Mouse (Mus musculus) hindbrain, embryonic 13.5 days (tissue): ENCODE measurements around the gene Taf1c. TPM values are rescaled to one million over a fixed set of nuclear protein-coding genes. Genes with fewer than 3 reads are reported as not detected.

Source experiments
- ATAC-seq: fragments of 200-750 bp; cut with Nextera tagmentation; 2 replicates; pipeline ENCODE4 v1.8.0; 2017; ENCODE audit warnings: moderate TSS enrichment; ENCODE audit not compliant: low FRiP score
- H3K27ac ChIP-seq: fragments of 300-500 bp; sonication (generic); 2 replicates; pipeline ENCODE4 v1.5.1; 2015; ENCODE audit warnings: inconsistent platforms, mild to moderate bottlenecking, moderate library complexity
- H3K27me3 ChIP-seq: fragments of 300-500 bp; sonication (generic); 2 replicates; pipeline ENCODE4 v1.6.1; 2015; ENCODE audit warnings: mild to moderate bottlenecking, inconsistent platforms
- H3K36me3 ChIP-seq: fragments of 300-500 bp; sonication (generic); 2 replicates; pipeline ENCODE4 v1.6.1; 2015; ENCODE audit warnings: mild to moderate bottlenecking, inconsistent platforms
- H3K4me1 ChIP-seq: fragments of 300-500 bp; sonication (generic); replicated peaks from 2 replicates; pipeline ENCODE4 v1.6.1; 2015; ENCODE audit warnings: inconsistent platforms
- H3K4me2 ChIP-seq: fragments of 300-500 bp; sonication (generic); 2 replicates; pipeline ENCODE4 v1.6.1; 2015; ENCODE audit warnings: inconsistent platforms, mild to moderate bottlenecking, moderate library complexity
- H3K4me3 ChIP-seq: fragments of 300-500 bp; sonication (generic); 2 replicates; pipeline ENCODE4 v1.5.1; 2015; ENCODE audit warnings: mild to moderate bottlenecking, inconsistent platforms
- H3K9ac ChIP-seq: fragments of 300-500 bp; sonication (generic); 2 replicates; pipeline ENCODE4 v1.6.1; 2015; ENCODE audit warnings: mild to moderate bottlenecking, inconsistent platforms
- H3K9me3 ChIP-seq: fragments of 300-500 bp; sonication (generic); 2 replicates; pipeline ENCODE4 v1.6.1; 2016; ENCODE audit warnings: inconsistent platforms
- WGBS: fragments of 180-500 bp; shearing (Covaris S2); methylation state at CpG from one replicate; pipeline ENCODE4 v1.1.7; 2015; 5-methylcytosine and 5-hydroxymethylcytosine counted together
- polyA plus RNA-seq: library from polyadenylated mRNA; unstranded; fragments of >200 nt; fragmentation: Nextera tagmentation; extraction: Ambion mirVana; gene quantifications from 2 replicates; pipeline ENCODE4 v1.2.1, GENCODE M21; 2015

Taf1c gene
- polyA plus RNA-seq, 1 experiment from 2014 or later = 12.6 TPM

GRCm38 (mm10) chr8:119568251-119568650 is 36.8 kb downstream of the Taf1c start:
- no peak for ATAC-seq
- peaks cover 47% of the 10 kb centered on the region for H3K36me3 ChIP-seq
- no peaks in the 10 kb centered on the region for H3K27me3 ChIP-seq
- 90% methylated on average over 9 of the region's 9 CpGs for WGBS
- H3K9ac ChIP-seq = no peak overlapping the region
- no peak overlapping the region for H3K27ac ChIP-seq
- peaks cover 17% of the 10 kb centered on the region for H3K4me1 ChIP-seq
- H3K4me3 ChIP-seq = no peak overlapping the region
- H3K9me3 ChIP-seq = no peaks in the 10 kb centered on the region
- H3K4me2 ChIP-seq = no peak overlapping the region

GRCm38 (mm10) chr8:119566367-119566766 is 38.7 kb downstream of the Taf1c start:
- Histone ChIP-seq H3K36me3 (peaks cover 64% of the 10 kb centered on the region), H3K27ac (no peak overlapping the region), H3K4me3 (no peak overlapping the region), H3K27me3 (no peaks in the 10 kb centered on the region), H3K4me2 (no peak overlapping the region), H3K9me3 (no peaks in the 10 kb centered on the region), H3K4me1 (peaks cover 7% of the 10 kb centered on the region; the same call in 1 of the 2 replicates), H3K9ac (no peak overlapping the region)
- ATAC-seq = no peak
- WGBS = 89% methylated on average over 11 of the region's 11 CpGs

- peaks cover 5% of the 10 kb centered on the region for H3K4me1 ChIP-seq
- ATAC-seq = no peak
- no peak overlapping the region for H3K9ac ChIP-seq
- no peak overlapping the region for H3K4me3 ChIP-seq
- no peak overlapping the region for H3K27ac ChIP-seq
- peaks cover 74% of the 10 kb centered on the region for H3K36me3 ChIP-seq
- H3K4me2 ChIP-seq = no peak overlapping the region
- 94% methylated on average over 14 of the region's 14 CpGs for WGBS
- no peaks in the 10 kb centered on the region for H3K9me3 ChIP-seq
- H3K27me3 ChIP-seq = no peaks in the 10 kb centered on the region
Observed at GRCm38 (mm10) chr8:119563849-119564251, 41.2 kb downstream of the Taf1c start.

- no peaks in the 10 kb centered on the region for H3K27me3 ChIP-seq
- no peaks in the 10 kb centered on the region for H3K9me3 ChIP-seq
- 0 out of 2 replicates have a peak, but pooled peaks have one; percentile 12 for ATAC-seq
- H3K27ac ChIP-seq = peak overlapping the region; percentile 83
- H3K4me3 ChIP-seq = peak overlapping the region; percentile 73
- peak overlapping the region; percentile 74; the same call in 1 of the 2 replicates for H3K9ac ChIP-seq
- H3K4me1 ChIP-seq = peaks cover 34% of the 10 kb centered on the region
- 87% methylated on average over 6 of the region's 6 CpGs for WGBS
- peak overlapping the region; percentile 89 for H3K4me2 ChIP-seq
- peaks cover 37% of the 10 kb centered on the region for H3K36me3 ChIP-seq
Observed at GRCm38 (mm10) chr8:119559402-119559720, 45.7 kb downstream of the Taf1c start.

DNA sequence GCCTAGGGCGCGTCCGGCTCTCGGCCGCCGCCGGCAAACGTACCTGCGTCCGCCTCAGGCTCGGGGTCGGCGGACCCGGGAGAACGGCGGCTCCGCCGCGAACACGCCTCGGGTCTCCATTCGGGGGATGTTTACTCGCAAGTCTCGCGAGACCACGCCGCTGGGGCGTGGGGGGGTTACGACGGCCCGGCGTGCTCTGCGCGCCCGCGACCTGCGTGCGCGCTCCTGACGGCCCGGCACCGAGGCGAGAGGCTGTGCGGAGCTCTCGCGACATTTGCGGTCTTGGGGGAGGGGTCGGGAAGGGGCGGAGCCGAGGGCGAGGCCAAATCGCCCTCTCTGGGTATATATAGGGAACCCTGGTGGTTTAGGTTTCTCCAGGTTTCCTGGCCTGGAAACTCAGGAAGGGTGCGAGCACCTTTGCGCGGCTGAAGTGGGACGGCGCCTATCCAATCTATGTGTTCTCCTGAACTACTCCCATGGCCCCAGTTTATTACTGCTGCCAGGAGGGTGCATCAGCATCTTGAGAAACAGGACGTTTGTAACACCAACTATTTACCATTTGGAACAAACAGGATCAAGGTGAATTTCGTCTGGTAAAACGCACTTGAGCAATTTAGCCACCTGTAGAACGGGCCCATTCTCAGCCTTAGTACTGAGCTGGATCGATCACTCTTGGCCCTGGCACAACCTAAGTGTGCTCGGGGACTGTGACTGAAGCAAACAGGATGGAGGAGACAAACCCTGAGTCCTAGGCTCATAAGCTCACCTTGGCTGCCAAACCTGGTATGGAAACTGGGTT is 46.2 kb downstream of the Taf1c start, which contains the start of gene Mbtps1:
Mbtps1 (minus strand) TSS at position 133 of the 799 bp plus-strand sequence.
- Histone ChIP-seq H3K27ac (peak within 1 kb of the TSS; percentile 96), H3K27me3 (no peaks in the 10 kb centered on the region), H3K9ac (peak within 1 kb of the TSS; percentile 87), H3K4me1 (peaks cover 34% of the 10 kb centered on the region), H3K36me3 (peaks cover 32% of the 10 kb centered on the region), H3K4me2 (peak within 1 kb of the TSS; percentile 89), H3K4me3 (peak within 1 kb of the TSS; percentile 73), H3K9me3 (no peaks in the 10 kb centered on the region)
- peak; percentile 95 for ATAC-seq
- WGBS = 7% methylated on average over 57 of the region's 63 CpGs

- WGBS = 2% methylated on average over 55 of the region's 55 CpGs
- H3K27ac ChIP-seq = peak overlapping the region; percentile 96
- peak overlapping the region; percentile 89 for H3K4me2 ChIP-seq
- H3K9ac ChIP-seq = peak overlapping the region; percentile 87
- peak overlapping the region; percentile 73 for H3K4me3 ChIP-seq
- no peaks in the 10 kb centered on the region for H3K27me3 ChIP-seq
- peak; percentile 94 for ATAC-seq
- peaks cover 37% of the 10 kb centered on the region for H3K4me1 ChIP-seq
- H3K36me3 ChIP-seq = peaks cover 24% of the 10 kb centered on the region
- H3K9me3 ChIP-seq = no peaks in the 10 kb centered on the region
Observed at GRCm38 (mm10) chr8:119557821-119558602, 47.0 kb downstream of the Taf1c start.

DNA sequence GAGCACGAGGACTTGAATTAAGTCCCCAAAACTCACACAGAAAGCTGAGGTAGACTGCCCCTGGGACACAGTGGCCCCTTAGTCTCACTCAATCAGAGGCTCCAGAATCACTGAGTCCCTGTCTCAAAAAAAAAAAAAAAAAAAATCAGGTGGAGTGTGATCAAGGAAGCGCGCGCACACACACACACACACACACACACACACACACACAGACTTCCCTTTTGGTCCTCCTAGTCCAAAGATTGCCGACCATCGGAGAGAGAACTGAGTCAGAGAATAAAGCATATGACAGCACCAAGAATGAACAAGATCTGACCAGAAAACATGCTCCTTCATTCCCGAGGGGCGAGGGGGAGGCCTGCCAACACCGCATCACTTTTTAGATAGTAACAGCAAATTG is 47.9 kb downstream of the Taf1c start:
- peak overlapping the region; percentile 73 for H3K4me3 ChIP-seq
- H3K36me3 ChIP-seq = peaks cover 15% of the 10 kb centered on the region
- peaks cover 38% of the 10 kb centered on the region for H3K4me1 ChIP-seq
- ATAC-seq = no peak
- no peaks in the 10 kb centered on the region for H3K27me3 ChIP-seq
- peak overlapping the region; percentile 87 for H3K9ac ChIP-seq
- H3K4me2 ChIP-seq = peak overlapping the region; percentile 89
- no peaks in the 10 kb centered on the region for H3K9me3 ChIP-seq
- 85% methylated on average over 9 of the region's 9 CpGs for WGBS
- no peak overlapping the region for H3K27ac ChIP-seq

- Histone ChIP-seq H3K4me1 (peaks cover 38% of the 10 kb centered on the region), H3K4me2 (no peak overlapping the region), H3K27ac (no peak overlapping the region), H3K36me3 (peaks cover 6% of the 10 kb centered on the region; the same call in 1 of the 2 replicates), H3K4me3 (no peak overlapping the region), H3K9ac (no peak overlapping the region; the same call in 1 of the 2 replicates), H3K9me3 (no peaks in the 10 kb centered on the region), H3K27me3 (no peaks in the 10 kb centered on the region)
- no peak for ATAC-seq
- 83% methylated on average over 6 of the region's 6 CpGs for WGBS
Observed at GRCm38 (mm10) chr8:119555861-119556260, 49.2 kb downstream of the Taf1c start.

DNA sequence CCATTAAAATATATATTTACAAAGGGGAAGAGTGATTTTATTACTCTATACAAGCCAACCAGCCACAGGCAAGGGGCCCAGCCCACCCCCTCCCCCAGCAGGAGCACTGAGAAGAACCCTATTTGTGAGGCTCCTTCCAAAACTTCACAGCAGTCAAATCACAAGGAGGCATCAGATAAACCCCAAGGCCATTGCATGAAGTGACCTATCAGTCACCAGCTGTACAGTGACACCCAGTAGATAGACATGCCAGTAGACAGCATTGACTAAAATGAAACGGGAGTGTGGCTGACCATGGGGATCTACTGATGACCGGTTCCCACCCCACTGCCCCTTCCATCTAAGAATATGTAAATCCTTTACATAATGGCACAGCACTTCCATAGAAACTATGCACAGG is 52.1 kb downstream of the Taf1c start:
- H3K9me3 ChIP-seq = no peaks in the 10 kb centered on the region
- no peak overlapping the region for H3K4me3 ChIP-seq
- no peaks in the 10 kb centered on the region for H3K36me3 ChIP-seq
- no peak overlapping the region for H3K4me2 ChIP-seq
- no peaks in the 10 kb centered on the region for H3K27me3 ChIP-seq
- no peak overlapping the region for H3K9ac ChIP-seq
- no peak for ATAC-seq
- 86% methylated on average over 2 of the region's 2 CpGs for WGBS
- peaks cover 37% of the 10 kb centered on the region for H3K4me1 ChIP-seq
- H3K27ac ChIP-seq = no peak overlapping the region

DNA sequence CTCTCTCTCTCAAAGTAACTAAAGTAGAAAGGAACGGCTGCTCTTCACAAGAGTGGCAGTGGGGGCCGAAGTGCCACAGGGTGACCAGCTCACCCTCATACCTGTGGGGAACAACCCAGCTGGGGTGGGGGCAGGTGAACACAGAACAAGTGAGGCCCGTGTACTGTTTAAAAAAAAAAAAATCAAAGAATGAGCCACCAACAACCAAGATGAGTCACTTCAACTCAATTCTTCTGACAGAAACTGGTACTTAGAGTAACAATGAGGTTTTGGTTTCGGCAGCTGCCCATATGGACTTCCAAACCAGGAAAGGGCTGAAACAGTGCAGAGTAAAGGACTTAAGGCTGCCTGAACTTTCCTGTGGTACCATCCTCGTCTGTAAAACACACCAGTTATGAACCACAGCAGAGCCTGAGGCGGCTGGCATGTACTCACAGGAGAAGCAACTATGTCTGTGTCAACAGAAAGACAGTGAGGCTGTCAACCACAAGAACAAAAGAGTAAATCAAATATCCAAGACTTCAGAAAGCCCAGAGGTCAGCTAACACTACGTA is 56.4 kb downstream of the Taf1c start:
- no peaks in the 10 kb centered on the region for H3K27me3 ChIP-seq
- H3K4me3 ChIP-seq = no peak overlapping the region
- H3K36me3 ChIP-seq = peaks cover 35% of the 10 kb centered on the region
- 84% methylated on average over 7 of the region's 7 CpGs for WGBS
- no peak overlapping the region for H3K9ac ChIP-seq
- peaks cover 9% of the 10 kb centered on the region; the same call in 1 of the 2 replicates for H3K4me1 ChIP-seq
- ATAC-seq = no peak
- H3K27ac ChIP-seq = no peak overlapping the region
- H3K4me2 ChIP-seq = no peak overlapping the region
- no peaks in the 10 kb centered on the region for H3K9me3 ChIP-seq
